Mouse (Mus musculus) embryonic facial prominence, embryonic 13.5 days (tissue): ENCODE data around the gene Ephb2. TPM values are rescaled to one million over a fixed set of nuclear protein-coding genes. Genes with fewer than 3 reads are reported as not detected.

Experiments
- ATAC-seq: fragments of 200-750 bp; cut with Nextera tagmentation; 2 replicates; pipeline ENCODE4 v1.8.0; 2017; ENCODE audit warnings: low read depth; ENCODE audit not compliant: insufficient number of reproducible peaks, insufficient read depth, low FRiP score, low TSS enrichment
- H3K27ac ChIP-seq: fragments of 300-500 bp; sonication (generic); 2 replicates; pipeline ENCODE4 v1.5.1; 2015; ENCODE audit warnings: moderate library complexity, mild to moderate bottlenecking, inconsistent platforms
- H3K27me3 ChIP-seq: fragments of 300-500 bp; sonication (generic); 2 replicates; pipeline ENCODE4 v1.6.1; 2015; ENCODE audit warnings: mild to moderate bottlenecking, inconsistent platforms
- H3K36me3 ChIP-seq: fragments of 300-500 bp; sonication (generic); 2 replicates; pipeline ENCODE4 v1.6.1; 2015; ENCODE audit warnings: mild to moderate bottlenecking, inconsistent platforms
- H3K4me1 ChIP-seq: fragments of 300-500 bp; sonication (generic); 2 replicates; pipeline ENCODE4 v1.6.1; 2015; ENCODE audit warnings: inconsistent platforms
- H3K4me2 ChIP-seq: fragments of 300-500 bp; sonication (generic); 2 replicates; pipeline ENCODE4 v1.6.1; 2015; ENCODE audit warnings: moderate library complexity, mild to moderate bottlenecking, inconsistent platforms
- H3K4me3 ChIP-seq: fragments of 300-500 bp; sonication (generic); 2 replicates; pipeline ENCODE4 v1.5.1; 2015; ENCODE audit warnings: mild to moderate bottlenecking, inconsistent platforms
- H3K9ac ChIP-seq: fragments of 300-500 bp; sonication (generic); 2 replicates; pipeline ENCODE4 v1.6.1; 2015; ENCODE audit warnings: mild to moderate bottlenecking, inconsistent platforms
- H3K9me3 ChIP-seq: fragments of 300-500 bp; sonication (generic); 2 replicates; pipeline ENCODE4 v1.6.1; 2016; ENCODE audit warnings: inconsistent platforms
- WGBS: fragments of 180-500 bp; shearing (Covaris S2); methylation state at CpG from one replicate; pipeline ENCODE4 v1.1.7; 2015; ENCODE audit warnings: mixed read lengths; 5-methylcytosine and 5-hydroxymethylcytosine counted together
- polyA plus RNA-seq: library from polyadenylated mRNA; unstranded; fragments of >200 nt; fragmentation: Nextera tagmentation; extraction: Ambion mirVana; gene quantifications from 2 replicates; pipeline ENCODE4 v1.2.1, GENCODE M21; 2015

The Ephb2 gene
- polyA plus RNA-seq, 1 experiment from 2014 or later = 7.9 TPM

GRCm38 (mm10) chr4:136779156-136779555 is 56.6 kb downstream of the Ephb2 start:
- H3K4me2 ChIP-seq = no peak overlapping the region
- no peak for ATAC-seq
- H3K27me3 ChIP-seq = no peaks in the 10 kb centered on the region
- WGBS = 83% methylated on average over 11 of the region's 11 CpGs
- 0 out of 2 replicates have a peak, but pooled peaks cover 4% of the 10 kb centered on the region for H3K36me3 ChIP-seq
- no peak overlapping the region for H3K9ac ChIP-seq
- H3K27ac ChIP-seq = no peak overlapping the region
- H3K9me3 ChIP-seq = no peaks in the 10 kb centered on the region
- no peak overlapping the region for H3K4me3 ChIP-seq
- peaks cover 81% of the 10 kb centered on the region for H3K4me1 ChIP-seq

- no peak for ATAC-seq
- Histone ChIP-seq H3K9me3 (no peaks in the 10 kb centered on the region), H3K27me3 (no peaks in the 10 kb centered on the region), H3K4me3 (no peak overlapping the region), H3K4me2 (no peak overlapping the region), H3K27ac (peak overlapping the region; percentile 17; the same call in 1 of the 2 replicates), H3K36me3 (peaks cover 17% of the 10 kb centered on the region), H3K4me1 (peaks cover 64% of the 10 kb centered on the region), H3K9ac (0 out of 2 replicates have a peak overlapping the region, but pooled peaks have one; percentile 6)
- WGBS = 11% methylated on average over 9 of the region's 9 CpGs
Observed at GRCm38 (mm10) chr4:136776471-136776892, 59.3 kb downstream of the Ephb2 start.

GRCm38 (mm10) chr4:136775903-136776302 is 59.9 kb downstream of the Ephb2 start:
- Histone ChIP-seq H3K36me3 (peaks cover 23% of the 10 kb centered on the region), H3K27ac (peak overlapping the region; percentile 17; the same call in 1 of the 2 replicates), H3K4me3 (no peak overlapping the region), H3K9ac (no peak overlapping the region), H3K27me3 (no peaks in the 10 kb centered on the region), H3K4me2 (no peak overlapping the region), H3K9me3 (no peaks in the 10 kb centered on the region), H3K4me1 (peaks cover 58% of the 10 kb centered on the region)
- 88% methylated on average over 2 of the region's 2 CpGs for WGBS
- ATAC-seq = no peak

GRCm38 (mm10) chr4:136774201-136774600 is 61.6 kb downstream of the Ephb2 start:
- 48% methylated on average over 3 of the region's 3 CpGs for WGBS
- Histone ChIP-seq H3K27ac (no peak overlapping the region), H3K36me3 (peaks cover 35% of the 10 kb centered on the region), H3K4me1 (peaks cover 41% of the 10 kb centered on the region), H3K9me3 (no peaks in the 10 kb centered on the region), H3K4me3 (no peak overlapping the region), H3K27me3 (no peaks in the 10 kb centered on the region), H3K9ac (no peak overlapping the region), H3K4me2 (no peak overlapping the region)
- ATAC-seq = no peak

GRCm38 (mm10) chr4:136772952-136773584 is 62.7 kb downstream of the Ephb2 start:
- Histone ChIP-seq H3K4me2 (no peak overlapping the region), H3K27me3 (no peaks in the 10 kb centered on the region), H3K9ac (no peak overlapping the region), H3K4me1 (peaks cover 31% of the 10 kb centered on the region), H3K4me3 (no peak overlapping the region), H3K9me3 (0 out of 2 replicates have a peak, but pooled peaks cover 4% of the 10 kb centered on the region), H3K36me3 (peaks cover 43% of the 10 kb centered on the region), H3K27ac (no peak overlapping the region)
- WGBS = 60% methylated on average over 13 of the region's 13 CpGs
- no peak for ATAC-seq

- 72% methylated on average over 5 of the region's 5 CpGs for WGBS
Observed at GRCm38 (mm10) chr4:136772318-136772717, 63.5 kb downstream of the Ephb2 start.

GRCm38 (mm10) chr4:136770718-136771117 is 65.1 kb downstream of the Ephb2 start:
- Histone ChIP-seq H3K27me3 (no peaks in the 10 kb centered on the region), H3K27ac (no peak overlapping the region), H3K36me3 (peaks cover 43% of the 10 kb centered on the region), H3K4me1 (peaks cover 24% of the 10 kb centered on the region), H3K9ac (no peak overlapping the region), H3K9me3 (0 out of 2 replicates have a peak, but pooled peaks cover 4% of the 10 kb centered on the region), H3K4me3 (no peak overlapping the region), H3K4me2 (no peak overlapping the region)
- ATAC-seq = no peak
- 82% methylated on average over 17 of the region's 17 CpGs for WGBS

More at GRCm38 (mm10) chr4:136772318-136772717, 63.5 kb downstream of the Ephb2 start:
- H3K27ac ChIP-seq = no peak overlapping the region
- H3K36me3 ChIP-seq = peaks cover 43% of the 10 kb centered on the region
- no peak for ATAC-seq
- H3K4me3 ChIP-seq = no peak overlapping the region
- no peak overlapping the region for H3K9ac ChIP-seq
- H3K4me2 ChIP-seq = no peak overlapping the region
- peaks cover 25% of the 10 kb centered on the region for H3K4me1 ChIP-seq
- no peaks in the 10 kb centered on the region for H3K27me3 ChIP-seq
- H3K9me3 ChIP-seq = 0 out of 2 replicates have a peak, but pooled peaks cover 4% of the 10 kb centered on the region

- WGBS = 90% methylated on average over 3 of the region's 3 CpGs
- Histone ChIP-seq H3K9me3 (0 out of 2 replicates have a peak, but pooled peaks cover 4% of the 10 kb centered on the region), H3K9ac (no peak overlapping the region), H3K4me3 (no peak overlapping the region), H3K4me2 (no peak overlapping the region), H3K27ac (no peak overlapping the region), H3K4me1 (peaks cover 30% of the 10 kb centered on the region), H3K36me3 (peaks cover 36% of the 10 kb centered on the region), H3K27me3 (no peaks in the 10 kb centered on the region)
- no peak for ATAC-seq
Observed at GRCm38 (mm10) chr4:136768499-136768898, 67.3 kb downstream of the Ephb2 start.

- Histone ChIP-seq H3K27me3 (no peaks in the 10 kb centered on the region), H3K36me3 (peaks cover 12% of the 10 kb centered on the region), H3K9me3 (0 out of 2 replicates have a peak, but pooled peaks cover 4% of the 10 kb centered on the region), H3K4me3 (no peak overlapping the region), H3K4me1 (peaks cover 45% of the 10 kb centered on the region), H3K27ac (no peak overlapping the region), H3K9ac (no peak overlapping the region), H3K4me2 (no peak overlapping the region)
- ATAC-seq = no peak
- 65% methylated on average over 7 of the region's 7 CpGs for WGBS
Observed at GRCm38 (mm10) chr4:136765080-136765479, 70.7 kb downstream of the Ephb2 start.

- Histone ChIP-seq H3K36me3 (peaks cover 12% of the 10 kb centered on the region), H3K27ac (no peak overlapping the region)
- WGBS = 44% methylated on average over 5 of the region's 5 CpGs
Observed at GRCm38 (mm10) chr4:136763349-136763748, 72.4 kb downstream of the Ephb2 start.

GRCm38 (mm10) chr4:136761713-136762380 is 73.9 kb downstream of the Ephb2 start:
- no peak for ATAC-seq
- H3K27ac ChIP-seq = peak overlapping the region; percentile 68
- peak overlapping the region; percentile 49 for H3K9ac ChIP-seq
- 39% methylated on average over 18 of the region's 18 CpGs for WGBS
- no peaks in the 10 kb centered on the region for H3K27me3 ChIP-seq
- no peak overlapping the region for H3K4me3 ChIP-seq
- no peaks in the 10 kb centered on the region for H3K9me3 ChIP-seq
- H3K4me2 ChIP-seq = peak overlapping the region; percentile 9
- peaks cover 11% of the 10 kb centered on the region for H3K36me3 ChIP-seq
- peaks cover 50% of the 10 kb centered on the region for H3K4me1 ChIP-seq

More at GRCm38 (mm10) chr4:136763349-136763748, 72.4 kb downstream of the Ephb2 start:
- H3K9me3 ChIP-seq = 0 out of 2 replicates have a peak, but pooled peaks cover under 1% of the 10 kb centered on the region
- no peak overlapping the region for H3K9ac ChIP-seq
- ATAC-seq = no peak
- no peak overlapping the region for H3K4me2 ChIP-seq
- peaks cover 45% of the 10 kb centered on the region for H3K4me1 ChIP-seq
- no peak overlapping the region for H3K4me3 ChIP-seq
- no peaks in the 10 kb centered on the region for H3K27me3 ChIP-seq
